Mouse (Mus musculus): ENCODE data around the gene Nagpa.
"Not testable (repeated sequence)": the region's sequence is repeated elsewhere in the genome, so short reads cannot be mapped to it uniquely, and the experiment has no call there.

Gene Nagpa

GRCm38 (mm10) chr16:5203668-5204433 lies at the start of gene Nagpa:
TSS of gene Nagpa (minus strand) at chr16:5204012.
- peak; percentile 44 to 82 for DNase-seq (ENCODE audit: low spot score in 2 of 2)

DNA sequence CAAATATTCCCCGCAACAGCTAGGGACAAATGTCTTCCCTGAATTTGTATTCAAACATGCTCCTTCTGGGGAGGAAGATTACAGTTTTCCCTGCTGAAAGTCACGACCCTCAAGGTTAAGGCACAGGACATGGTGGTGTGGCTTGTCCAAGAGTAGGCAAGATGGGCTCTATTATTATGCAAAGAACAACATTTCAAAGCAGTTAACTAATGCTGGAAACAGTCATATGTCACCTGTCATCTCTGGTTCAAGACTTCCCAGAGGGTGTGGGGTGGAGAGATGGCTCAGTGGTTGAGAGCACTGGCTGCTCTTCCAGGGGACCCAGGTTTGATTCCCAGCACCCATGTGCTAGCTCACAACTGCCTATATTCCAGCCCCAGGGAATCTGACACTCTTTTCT lies 48.4 kb upstream of the Nagpa start:
- no peak for DNase-seq (ENCODE audit: low spot score in 2 of 2)

GRCm38 (mm10) chr16:5250891-5251290 lies 47.1 kb upstream of the Nagpa start:
- DNase-seq (ENCODE audit: low spot score in 2 of 2) = no peak

DNA sequence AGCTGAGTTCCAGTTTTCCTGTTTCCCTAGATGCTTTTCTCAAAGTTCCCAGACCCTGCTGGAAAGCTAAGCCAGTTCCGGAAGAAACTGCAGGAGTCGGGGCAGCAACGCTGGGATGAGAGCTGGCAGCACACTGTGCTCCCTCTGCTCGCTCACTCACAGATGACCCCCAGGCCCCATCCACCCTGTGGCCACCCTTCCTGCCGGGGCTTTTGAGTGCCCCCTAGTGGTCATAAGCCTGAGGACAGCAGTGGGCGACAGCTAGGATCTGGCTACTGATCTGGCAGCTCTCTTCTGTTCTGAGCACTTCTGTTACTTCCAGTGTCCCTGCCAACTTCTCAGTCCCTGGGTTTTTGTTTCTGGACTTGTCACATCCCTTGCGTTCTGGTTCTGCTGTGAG lies 40.6 kb upstream of the Nagpa start:
- DNase-seq (ENCODE audit: low spot score in 2 of 2) = peak in 1 of 2 experiments; percentile 71

DNA sequence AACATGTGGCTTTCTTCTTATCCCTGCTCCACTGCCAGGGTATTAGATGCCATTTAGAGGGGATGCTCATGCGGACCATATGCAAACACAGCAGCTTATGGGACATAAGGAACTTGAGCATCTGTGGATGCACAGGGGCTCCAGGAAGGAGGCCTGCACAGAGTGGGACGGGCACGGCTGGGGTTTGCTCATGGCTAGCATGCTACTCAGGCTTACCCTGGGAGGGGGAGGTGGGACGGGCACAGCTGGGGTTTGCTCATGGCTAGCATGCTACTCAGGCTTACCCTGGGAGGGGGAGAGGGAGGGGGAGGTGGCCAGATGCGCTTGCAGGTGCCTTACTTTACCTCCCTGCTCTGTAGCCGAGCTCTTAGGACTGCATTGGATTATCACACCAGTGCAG lies 39.1 kb upstream of the Nagpa start:
- DNase-seq (ENCODE audit: low spot score in 2 of 2) = no peak

- no peak for DNase-seq (ENCODE audit: low spot score in 2 of 2)
Observed at GRCm38 (mm10) chr16:5242355-5242754, 38.5 kb upstream of the Nagpa start.

DNA sequence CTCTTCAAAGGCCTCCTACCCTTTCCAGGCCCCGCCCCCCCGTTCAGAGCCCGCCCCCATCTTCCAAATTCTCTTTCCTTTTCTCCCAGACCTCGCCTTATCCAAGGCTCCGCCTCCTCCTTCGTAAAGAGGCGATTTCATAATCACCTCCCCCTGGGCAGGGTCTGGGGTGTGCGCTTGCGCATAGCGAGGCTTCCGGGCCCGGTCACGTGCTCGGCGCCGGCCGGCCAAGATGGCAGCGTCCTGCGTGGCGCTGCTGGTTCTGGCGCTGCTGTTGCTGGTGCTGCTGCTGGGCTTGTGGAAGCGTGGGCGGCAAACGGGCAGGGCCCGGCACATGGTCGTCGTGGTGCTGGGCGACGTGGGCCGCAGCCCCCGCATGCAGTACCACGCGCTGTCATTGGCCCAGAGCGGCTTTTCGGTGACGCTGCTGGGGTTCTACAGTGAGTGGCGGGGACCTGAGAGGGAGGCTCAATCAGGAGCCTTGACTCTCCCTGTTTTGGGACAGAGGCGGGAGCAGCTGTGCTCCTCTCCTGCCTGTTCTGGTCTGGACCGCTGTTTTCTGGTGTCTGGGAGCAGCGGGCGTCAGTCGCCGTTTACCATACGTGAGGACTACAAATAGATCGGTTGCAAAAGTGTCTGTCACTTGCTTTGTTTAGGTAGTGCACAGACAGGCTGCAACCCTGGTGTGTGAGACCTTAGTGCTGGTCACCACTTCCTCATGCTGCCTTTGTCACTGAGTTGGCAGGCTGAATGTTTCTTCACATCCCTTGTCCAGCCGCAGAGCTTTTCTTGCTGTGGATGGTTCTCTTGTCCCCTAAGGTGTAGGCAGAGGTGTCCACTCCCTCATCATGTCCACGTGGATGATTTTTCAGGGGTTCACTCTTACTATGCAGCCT lies 29.9 kb upstream of the Nagpa start, which contains the start of gene Alg1:
TSS of gene Alg1 (plus strand) at position 204 of the 896 bp plus-strand sequence.
- peak; percentile 75 to 92 for DNase-seq (ENCODE audit: low spot score in 2 of 2)

DNA sequence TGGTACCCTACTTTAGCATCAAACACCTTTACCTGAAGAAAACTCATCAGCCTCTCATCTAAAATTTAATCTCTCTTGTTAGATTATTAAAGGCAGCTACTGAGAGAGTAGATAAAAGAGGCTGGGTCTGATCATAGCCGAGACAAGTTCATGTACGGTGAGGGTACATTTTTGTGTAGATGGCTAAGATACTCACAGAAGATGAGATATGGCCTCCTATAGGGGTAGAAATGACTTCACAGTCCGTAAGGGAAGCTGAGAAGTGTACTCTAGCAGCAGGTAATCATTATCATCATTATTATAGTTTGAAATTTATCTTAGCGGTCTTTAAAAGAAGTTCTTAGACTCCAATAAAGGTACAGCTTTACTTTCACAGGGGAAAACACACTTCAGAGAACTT lies 29.2 kb upstream of the Nagpa start:
- no peak for DNase-seq (ENCODE audit: low spot score in 2 of 2)

GRCm38 (mm10) chr16:5228103-5228502 lies 24.3 kb upstream of the Nagpa start:
- not testable (repeated sequence) for DNase-seq (ENCODE audit: low spot score in 2 of 2)

GRCm38 (mm10) chr16:5227501-5227900 lies 23.7 kb upstream of the Nagpa start:
- DNase-seq (ENCODE audit: low spot score in 2 of 2) = not testable (repeated sequence)

DNA sequence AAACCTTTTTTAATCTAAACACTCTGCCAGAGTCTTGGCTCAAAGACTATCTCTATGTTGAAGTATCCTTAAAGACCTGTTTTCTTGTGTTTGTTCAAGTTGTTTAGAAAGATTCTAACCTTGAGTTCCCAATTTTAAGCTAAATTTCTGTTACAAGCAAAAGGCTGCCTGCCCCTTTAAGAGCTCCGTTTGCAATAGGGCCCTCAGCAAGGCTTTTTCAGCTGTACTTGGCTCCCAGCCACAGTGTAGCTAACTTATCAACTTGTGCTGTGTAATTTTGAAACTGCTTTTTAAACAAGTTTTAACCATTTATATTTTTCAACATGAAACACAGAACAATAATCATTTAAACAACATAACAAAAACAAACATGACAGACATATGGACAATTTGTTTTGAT lies 22.7 kb upstream of the Nagpa start:
- not testable (repeated sequence) for DNase-seq (ENCODE audit: low spot score in 2 of 2)

GRCm38 (mm10) chr16:5222140-5222539 lies 18.3 kb upstream of the Nagpa start, which contains the start of gene AU021092:
TSS of gene AU021092 (minus strand) at chr16:5222299.
- DNase-seq (ENCODE audit: low spot score in 2 of 2) = no peak

GRCm38 (mm10) chr16:5221403-5221802 lies 17.6 kb upstream of the Nagpa start:
- DNase-seq (ENCODE audit: low spot score in 2 of 2) = no peak

DNA sequence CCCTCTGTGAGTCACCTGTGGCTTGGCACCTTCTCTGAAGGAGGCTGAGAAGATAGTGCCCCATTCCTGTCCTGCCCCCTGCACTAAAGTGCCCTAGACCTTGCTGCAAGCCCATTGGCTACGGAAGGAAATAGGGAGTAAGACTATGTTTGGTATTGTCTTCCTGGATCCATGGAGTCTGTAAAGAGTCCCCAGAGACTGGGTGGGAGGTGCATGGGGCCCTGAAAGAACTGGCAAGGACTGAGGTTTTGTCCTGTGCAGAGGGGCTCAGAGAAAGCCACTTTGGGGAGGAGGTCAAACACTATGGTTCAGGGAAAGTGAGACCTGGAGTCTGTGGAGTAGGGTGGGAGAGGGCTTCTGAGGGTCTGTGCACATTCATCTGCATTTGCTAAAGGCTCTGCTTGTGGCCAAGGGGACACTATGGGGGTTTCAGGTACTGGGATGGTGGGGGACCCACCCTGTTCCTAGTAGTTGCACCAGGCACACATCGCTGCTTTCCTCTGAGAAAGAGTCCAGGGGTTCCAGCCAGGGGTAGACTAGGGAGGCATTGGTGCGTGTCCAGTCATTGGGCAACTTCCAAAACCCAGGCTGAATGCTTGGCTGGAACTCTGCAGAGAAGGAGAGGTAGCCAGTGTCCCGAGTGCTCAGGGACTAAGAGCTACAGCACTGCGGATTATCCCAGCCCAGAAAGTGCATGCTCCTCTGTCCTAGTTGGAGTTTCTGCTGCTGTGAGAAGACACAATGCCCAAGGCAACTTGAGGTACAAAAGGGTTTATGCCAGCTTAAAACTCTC lies 13.7 kb upstream of the Nagpa start:
- DNase-seq (ENCODE audit: low spot score in 2 of 2) = no peak

- DNase-seq (ENCODE audit: low spot score in 2 of 2) = no peak
Observed at GRCm38 (mm10) chr16:5216686-5217085, 12.9 kb upstream of the Nagpa start.

GRCm38 (mm10) chr16:5214126-5214525 lies 10.3 kb upstream of the Nagpa start:
- DNase-seq (ENCODE audit: low spot score in 2 of 2) = no peak

DNA sequence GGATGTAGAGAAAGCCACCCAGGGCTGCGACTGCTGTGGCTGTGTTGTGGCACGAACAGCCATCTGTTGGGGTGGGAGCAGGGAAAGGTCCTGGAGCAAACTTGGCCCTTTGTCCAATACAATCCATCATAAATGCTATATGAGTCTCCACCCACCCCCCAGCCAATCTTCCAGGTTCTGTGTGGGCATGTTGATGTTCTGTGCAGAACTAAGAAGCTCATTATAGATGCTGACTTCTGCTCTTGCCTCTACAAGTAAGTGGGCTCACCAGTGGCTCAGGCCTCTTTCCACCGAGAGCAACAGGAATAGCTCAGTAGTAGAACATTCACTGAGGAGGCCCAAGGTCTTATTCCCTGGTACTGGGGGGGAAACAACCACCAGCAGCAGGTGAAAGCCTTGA lies 8.3 kb upstream of the Nagpa start:
- DNase-seq (ENCODE audit: low spot score in 2 of 2) = no peak

- DNase-seq (ENCODE audit: low spot score in 2 of 2) = no peak
Observed at GRCm38 (mm10) chr16:5210365-5210764, 6.6 kb upstream of the Nagpa start.

GRCm38 (mm10) chr16:5206051-5206450 lies 2.2 kb upstream of the Nagpa start:
- no peak for DNase-seq (ENCODE audit: low spot score in 2 of 2)

- DNase-seq (ENCODE audit: low spot score in 2 of 2) = no peak
Observed at GRCm38 (mm10) chr16:5205431-5205970, 1.7 kb upstream of the Nagpa start.

- peak; percentile 36 to 47 for DNase-seq (ENCODE audit: low spot score in 2 of 2)
Observed at GRCm38 (mm10) chr16:5203200-5203599, 612 bp downstream of the Nagpa start.

GRCm38 (mm10) chr16:5202681-5203080 lies 1.1 kb downstream of the Nagpa start:
- DNase-seq (ENCODE audit: low spot score in 2 of 2) = peak; percentile 17 to 47
